Mouse (Mus musculus) leukemia stem cell, adult 10-12 weeks (primary cell): ENCODE results near the gene Cavin4. TPM values are rescaled to one million over a fixed set of nuclear protein-coding genes. Genes with fewer than 3 reads are reported as not detected.

ENCODE experiments used
- polyA plus RNA-seq: library from polyadenylated mRNA; stranded (reverse); fragments of >175 nt; gene quantifications from 2 replicates; pipeline ENCODE4 v1.2.3, GENCODE M21; 2012; ENCODE audit warnings: low replicate concordance

Gene Cavin4
- not detected in 2 replicates for polyA plus RNA-seq

GRCm38 (mm10) chr4:48663271-48663670 lies at the start of gene Cavin4:
TSS of gene Cavin4 (plus strand) at chr4:48663514.

Other genes with a start within 250 kb of the Cavin4 start
- gene Tex10, start 190.1 kb upstream of the Cavin4 start, polyA plus RNA-seq, result 6.7 and 13.1 TPM in 2 replicates
- not detected in 2 replicates for gene Msantd3, start 123.6 kb upstream of the Cavin4 start, polyA plus RNA-seq
- gene Tmeff1, start 78.3 kb upstream of the Cavin4 start, polyA plus RNA-seq, result 0.18 TPM in 1 of 2 replicates, not detected in the other